Mouse (Mus musculus): ENCODE data around the gene Banf2. TPM values are rescaled to one million over a fixed set of nuclear protein-coding genes. Genes with fewer than 3 reads are reported as not detected.
A peak's percentile ranks its signal among the peaks of the same experiment; 100 is the strongest.

Gene Banf2
- polyA plus RNA-seq, 1 experiment: not detected

GRCm38 (mm10) chr2:144072642-144073041 lies 39.8 kb downstream of the Banf2 start:
- Histone ChIP-seq H3K36me3 (ENCODE audit: control insufficient read depth, insufficient read depth, low read length, poor library complexity, severe bottlenecking) (no peaks in the 10 kb centered on the region), H3K9me3 (replicated peaks; ENCODE audit: control insufficient read depth, insufficient read depth, low read length, poor library complexity, severe bottlenecking) (no peaks in the 10 kb centered on the region), H3K27ac (ENCODE audit: insufficient read depth, low read length) (no peak overlapping the region), H3K4me1 (ENCODE audit: control insufficient read depth, insufficient read depth, low read length) (peaks cover 3% of the 10 kb centered on the region), H3K27me3 (ENCODE audit: control insufficient read depth, insufficient read depth, low read length, poor library complexity, severe bottlenecking) (no peaks in the 10 kb centered on the region), H3K4me3 (ENCODE audit: low read depth, low read length) (no peak overlapping the region), H3K9ac (ENCODE audit: low read depth, poor library complexity, severe bottlenecking) (no peak overlapping the region)
- TF ChIP-seq EP300 (IDR thresholded peaks at IDR 0.05; ENCODE audit: insufficient read depth, low read depth, low read length) (no peak), CTCF (IDR thresholded peaks at IDR 0.05; ENCODE audit: low read depth, low read length) (no peak), POLR2A (IDR thresholded peaks at IDR 0.05; ENCODE audit: insufficient read depth, low read length) (no peak)

GRCm38 (mm10) chr2:144074059-144074458 lies 41.2 kb downstream of the Banf2 start:
- H3K27me3 ChIP-seq (ENCODE audit: control insufficient read depth, insufficient read depth, low read length, poor library complexity, severe bottlenecking): no peaks in the 10 kb centered on the region
- H3K9me3 ChIP-seq (replicated peaks; ENCODE audit: control insufficient read depth, insufficient read depth, low read length, poor library complexity, severe bottlenecking): no peaks in the 10 kb centered on the region
- no peak for TF ChIP-seq EP300 (IDR thresholded peaks at IDR 0.05; ENCODE audit: insufficient read depth, low read depth, low read length)
- no peak for TF ChIP-seq CTCF (IDR thresholded peaks at IDR 0.05; ENCODE audit: low read depth, low read length)
- TF ChIP-seq POLR2A (IDR thresholded peaks at IDR 0.05; ENCODE audit: insufficient read depth, low read length): no peak
- H3K27ac ChIP-seq (ENCODE audit: insufficient read depth, low read length): no peak overlapping the region
- H3K4me1 ChIP-seq (ENCODE audit: control insufficient read depth, insufficient read depth, low read length): peaks cover 5% of the 10 kb centered on the region
- no peak overlapping the region for H3K9ac ChIP-seq (ENCODE audit: low read depth, poor library complexity, severe bottlenecking)
- H3K36me3 ChIP-seq (ENCODE audit: control insufficient read depth, insufficient read depth, low read length, poor library complexity, severe bottlenecking): no peaks in the 10 kb centered on the region
- no peak overlapping the region for H3K4me3 ChIP-seq (ENCODE audit: low read depth, low read length)

GRCm38 (mm10) chr2:144076625-144077024 lies 43.8 kb downstream of the Banf2 start:
- Histone ChIP-seq H3K36me3 (ENCODE audit: control insufficient read depth, insufficient read depth, low read length, poor library complexity, severe bottlenecking) (no peaks in the 10 kb centered on the region), H3K9ac (ENCODE audit: low read depth, poor library complexity, severe bottlenecking) (no peak overlapping the region), H3K27me3 (ENCODE audit: control insufficient read depth, insufficient read depth, low read length, poor library complexity, severe bottlenecking) (no peaks in the 10 kb centered on the region), H3K27ac (ENCODE audit: insufficient read depth, low read length) (0 out of 2 replicates have a peak overlapping the region, but pooled peaks have one; percentile 21), H3K4me3 (ENCODE audit: low read depth, low read length) (no peak overlapping the region), H3K4me1 (ENCODE audit: control insufficient read depth, insufficient read depth, low read length) (peaks cover 3% of the 10 kb centered on the region), H3K9me3 (replicated peaks; ENCODE audit: control insufficient read depth, insufficient read depth, low read length, poor library complexity, severe bottlenecking) (no peaks in the 10 kb centered on the region)
- TF ChIP-seq EP300 (IDR thresholded peaks at IDR 0.05; ENCODE audit: insufficient read depth, low read depth, low read length): no peak
- no peak for TF ChIP-seq CTCF (IDR thresholded peaks at IDR 0.05; ENCODE audit: low read depth, low read length)
- TF ChIP-seq POLR2A (IDR thresholded peaks at IDR 0.05; ENCODE audit: insufficient read depth, low read length): no peak

GRCm38 (mm10) chr2:144078897-144079296 lies 46.0 kb downstream of the Banf2 start:
- Histone ChIP-seq H3K9ac (ENCODE audit: low read depth, poor library complexity, severe bottlenecking) (no peak overlapping the region), H3K27ac (ENCODE audit: insufficient read depth, low read length) (no peak overlapping the region), H3K9me3 (replicated peaks; ENCODE audit: control insufficient read depth, insufficient read depth, low read length, poor library complexity, severe bottlenecking) (no peaks in the 10 kb centered on the region), H3K4me1 (ENCODE audit: control insufficient read depth, insufficient read depth, low read length) (peaks cover 1% of the 10 kb centered on the region), H3K36me3 (ENCODE audit: control insufficient read depth, insufficient read depth, low read length, poor library complexity, severe bottlenecking) (no peaks in the 10 kb centered on the region), H3K27me3 (ENCODE audit: control insufficient read depth, insufficient read depth, low read length, poor library complexity, severe bottlenecking) (no peaks in the 10 kb centered on the region), H3K4me3 (ENCODE audit: low read depth, low read length) (no peak overlapping the region)
- TF ChIP-seq POLR2A (IDR thresholded peaks at IDR 0.05; ENCODE audit: insufficient read depth, low read length) (no peak), EP300 (IDR thresholded peaks at IDR 0.05; ENCODE audit: insufficient read depth, low read depth, low read length) (no peak), CTCF (IDR thresholded peaks at IDR 0.05; ENCODE audit: low read depth, low read length) (no peak)

- H3K9ac ChIP-seq (ENCODE audit: low read depth, poor library complexity, severe bottlenecking): peak overlapping the region; percentile 59
- peak overlapping the region; percentile 25 for H3K27ac ChIP-seq (ENCODE audit: insufficient read depth, low read length)
- no peaks in the 10 kb centered on the region for H3K27me3 ChIP-seq (ENCODE audit: control insufficient read depth, insufficient read depth, low read length, poor library complexity, severe bottlenecking)
- no peaks in the 10 kb centered on the region for H3K36me3 ChIP-seq (ENCODE audit: control insufficient read depth, insufficient read depth, low read length, poor library complexity, severe bottlenecking)
- H3K4me1 ChIP-seq (ENCODE audit: control insufficient read depth, insufficient read depth, low read length): peaks cover 4% of the 10 kb centered on the region
- no peak overlapping the region for H3K4me3 ChIP-seq (ENCODE audit: low read depth, low read length)
- TF ChIP-seq EP300 (IDR thresholded peaks at IDR 0.05; ENCODE audit: insufficient read depth, low read depth, low read length): peak; percentile 54; the same call in 1 of the 2 replicates
- no peak for TF ChIP-seq CTCF (IDR thresholded peaks at IDR 0.05; ENCODE audit: low read depth, low read length)
- no peaks in the 10 kb centered on the region for H3K9me3 ChIP-seq (replicated peaks; ENCODE audit: control insufficient read depth, insufficient read depth, low read length, poor library complexity, severe bottlenecking)
These were observed 53.5 kb downstream of the Banf2 start for GRCm38 (mm10) chr2:144086183-144086847.

GRCm38 (mm10) chr2:144087899-144088584 lies 55.2 kb downstream of the Banf2 start:
- Histone ChIP-seq H3K9ac (ENCODE audit: low read depth, poor library complexity, severe bottlenecking) (no peak overlapping the region), H3K36me3 (ENCODE audit: control insufficient read depth, insufficient read depth, low read length, poor library complexity, severe bottlenecking) (no peaks in the 10 kb centered on the region), H3K4me3 (ENCODE audit: low read depth, low read length) (no peak overlapping the region), H3K27me3 (ENCODE audit: control insufficient read depth, insufficient read depth, low read length, poor library complexity, severe bottlenecking) (no peaks in the 10 kb centered on the region), H3K27ac (ENCODE audit: insufficient read depth, low read length) (no peak overlapping the region), H3K4me1 (ENCODE audit: control insufficient read depth, insufficient read depth, low read length) (peaks cover 4% of the 10 kb centered on the region), H3K9me3 (replicated peaks; ENCODE audit: control insufficient read depth, insufficient read depth, low read length, poor library complexity, severe bottlenecking) (no peaks in the 10 kb centered on the region)
- no peak for TF ChIP-seq POLR2A (IDR thresholded peaks at IDR 0.05; ENCODE audit: insufficient read depth, low read length)
- no peak for TF ChIP-seq EP300 (IDR thresholded peaks at IDR 0.05; ENCODE audit: insufficient read depth, low read depth, low read length)
- TF ChIP-seq CTCF (IDR thresholded peaks at IDR 0.05; ENCODE audit: low read depth, low read length): no peak

Data from ES-Bruce4 (cell line).